Mouse (Mus musculus) liver, adult 2 months (tissue): ENCODE measurements at regions not wholly inside any gene's neighbourhood (a gene's known extent, or its start where the extent isn't known, plus 50 kb on each side); places are given as distances from the start of the nearest gene placed in this dataset.

ENCODE experiments used
- CTCF ChIP-seq: fragments of 200-500 bp; IDR thresholded peaks from 2 replicates; pipeline ENCODE4 v1.5.1; 2011; ENCODE audit warnings: low read depth, low read length, control low read depth
- POLR2A ChIP-seq: fragments of 200-500 bp; IDR thresholded peaks from 2 replicates; pipeline ENCODE4 v1.6.1; 2011; ENCODE audit warnings: low read length, control low read depth; ENCODE audit not compliant: insufficient read depth; ENCODE audit errors: extremely low read depth

DNA sequence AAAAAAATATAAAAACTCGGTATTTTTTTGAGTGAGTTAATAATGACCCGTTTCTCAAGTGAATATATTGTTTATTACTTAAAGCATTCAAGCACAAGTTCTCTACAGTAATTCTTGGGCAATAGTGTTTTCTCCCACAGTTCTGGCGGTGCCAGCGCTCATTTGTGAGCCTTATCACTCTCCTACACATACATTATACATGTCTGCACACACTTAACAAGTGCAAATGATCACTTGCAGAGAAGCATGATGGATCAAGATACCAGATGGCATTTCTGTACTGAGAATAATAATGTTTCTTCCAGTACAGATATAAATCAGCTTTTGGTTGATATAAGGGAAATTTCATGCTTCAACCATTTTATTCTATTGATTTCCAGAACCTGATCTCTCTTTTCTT is 316.4 kb upstream of the Prmt6 start:
- TF ChIP-seq CTCF (no peak), POLR2A (no peak)
